Mouse (Mus musculus): ENCODE data around the gene Gm43518.
A peak's percentile ranks its signal among the peaks of the same experiment; 100 is the strongest.

Gm43518 gene

DNA sequence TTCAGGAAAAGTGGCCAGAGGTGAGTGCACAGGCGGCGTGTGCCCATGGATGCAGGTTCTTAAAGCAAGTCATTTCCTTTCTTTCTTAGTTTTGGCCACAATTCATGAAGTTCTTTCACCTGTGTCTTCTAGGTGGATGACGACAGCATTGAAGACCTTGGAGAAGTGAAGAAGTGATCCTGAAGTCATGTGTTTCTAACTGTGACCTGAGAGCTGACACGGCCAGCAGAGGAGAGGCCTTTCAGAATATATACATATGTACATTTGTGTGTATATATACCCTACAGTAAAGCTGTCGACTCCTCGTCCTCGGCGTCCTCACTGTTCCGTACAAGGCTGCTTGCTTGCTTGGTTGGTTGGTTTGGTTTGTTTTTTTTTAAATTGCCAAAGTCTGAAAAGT is at the start of gene Gm43518:
TSS of gene Gm43518 (plus strand) at position 301 of the 400 bp plus-strand sequence.
- ATAC-seq (ENCODE audit: low TSS enrichment), result no peak

DNA sequence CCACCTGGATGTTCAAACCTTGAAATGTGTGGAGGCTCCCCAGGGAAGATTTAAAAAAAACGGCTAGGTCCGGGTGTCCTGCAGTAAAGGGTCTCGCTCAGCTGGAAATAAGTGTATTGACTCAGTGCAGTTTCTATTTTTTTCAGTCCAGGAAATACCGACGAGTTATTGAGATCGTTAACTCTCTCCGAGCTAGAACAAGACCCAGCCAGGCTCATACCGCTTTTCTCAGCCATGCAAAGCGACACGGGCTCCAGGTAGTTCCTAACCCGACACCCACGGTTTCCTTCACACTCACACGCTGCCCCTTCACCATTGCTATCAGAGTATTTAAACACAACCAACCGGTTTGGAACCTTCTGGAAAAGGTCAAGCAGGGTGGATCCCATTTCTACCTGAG is 49.2 kb upstream of the Gm43518 start:
- no peak for ATAC-seq (ENCODE audit: low TSS enrichment)

DNA sequence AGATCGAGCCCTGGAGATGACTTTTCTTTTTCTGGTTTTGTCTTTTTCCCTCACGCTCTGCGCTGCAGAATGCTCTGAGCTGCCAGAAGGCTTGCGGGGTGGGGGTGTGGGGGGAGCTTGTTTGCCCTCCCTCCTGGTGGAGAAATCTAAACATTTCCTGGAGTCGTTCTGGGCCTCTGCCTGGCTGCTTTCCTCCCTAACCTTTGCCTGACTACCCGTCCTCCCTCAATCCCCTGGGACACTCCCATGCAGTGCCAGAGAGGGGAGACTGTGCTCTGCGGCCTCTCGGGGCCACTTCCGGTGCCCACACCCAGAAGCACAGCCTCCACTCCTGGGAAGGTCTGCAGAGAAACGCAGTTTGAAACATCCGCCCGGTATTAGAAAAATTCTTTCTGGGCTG is 47.3 kb upstream of the Gm43518 start, which contains the start of gene Hcar1:
TSS of gene Hcar1 (minus strand) at position 93 of the 400 bp plus-strand sequence.
- ATAC-seq (ENCODE audit: low TSS enrichment), result no peak

DNA sequence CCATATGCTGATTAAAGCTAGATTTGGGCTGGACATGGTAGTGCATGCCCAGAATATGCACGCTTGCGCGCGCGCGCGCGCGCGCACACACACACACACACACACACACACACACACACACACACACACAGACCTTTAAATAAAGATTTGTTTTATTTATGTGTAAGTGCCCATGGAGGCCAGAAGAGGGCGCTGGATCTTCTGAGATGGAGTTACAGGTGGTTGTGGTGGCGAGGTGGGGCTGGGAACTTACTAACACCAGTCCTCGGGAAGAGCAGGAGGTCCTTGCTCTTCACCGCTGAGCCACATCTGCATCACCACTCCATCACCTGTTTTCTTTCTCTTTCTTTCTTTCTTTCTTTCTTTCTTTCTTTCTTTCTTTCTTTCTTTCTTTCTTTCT is 46.4 kb upstream of the Gm43518 start:
- no peak for ATAC-seq (ENCODE audit: low TSS enrichment)

DNA sequence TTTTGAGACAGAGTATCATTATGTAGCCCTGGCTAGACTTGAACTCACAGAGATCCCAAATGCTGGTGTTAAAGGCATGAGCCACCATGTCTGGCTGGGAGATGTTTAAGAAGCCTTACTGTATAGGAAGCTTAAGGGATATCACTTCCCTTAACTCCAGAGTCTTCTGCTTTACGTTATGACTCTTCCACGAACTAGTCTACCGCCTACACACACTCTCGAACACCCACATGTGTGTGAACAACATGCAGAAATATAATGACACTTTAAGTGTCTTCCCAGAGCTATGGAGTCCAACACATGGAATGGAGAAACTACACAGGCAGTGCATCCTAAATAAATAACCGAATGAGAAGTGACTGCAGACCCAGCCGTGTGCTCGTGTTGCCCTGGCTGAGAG is 43.3 kb upstream of the Gm43518 start:
- peak; percentile 62; the same call in 1 of the 2 replicates for ATAC-seq (ENCODE audit: low TSS enrichment)

DNA sequence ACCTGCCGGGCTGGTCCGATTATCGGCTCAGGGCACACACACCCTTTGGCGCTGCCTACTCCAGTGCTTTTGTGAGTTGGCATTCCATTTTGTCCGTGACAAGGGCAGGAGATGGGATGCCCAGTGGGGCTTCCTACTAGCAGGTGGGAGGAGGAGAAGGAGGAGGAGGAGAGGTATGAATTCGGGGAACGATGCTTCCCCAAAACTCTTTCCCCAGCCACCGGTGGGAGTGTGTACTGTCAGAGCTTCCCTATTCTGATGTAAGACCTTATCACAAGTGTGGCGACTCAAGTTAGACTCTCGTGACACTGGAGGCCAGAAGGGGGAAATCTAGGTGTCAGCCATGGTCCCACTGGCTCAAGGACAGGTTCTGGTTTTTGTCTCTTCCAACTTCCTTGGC is 42.9 kb upstream of the Gm43518 start:
- ATAC-seq (ENCODE audit: low TSS enrichment), result no peak

DNA sequence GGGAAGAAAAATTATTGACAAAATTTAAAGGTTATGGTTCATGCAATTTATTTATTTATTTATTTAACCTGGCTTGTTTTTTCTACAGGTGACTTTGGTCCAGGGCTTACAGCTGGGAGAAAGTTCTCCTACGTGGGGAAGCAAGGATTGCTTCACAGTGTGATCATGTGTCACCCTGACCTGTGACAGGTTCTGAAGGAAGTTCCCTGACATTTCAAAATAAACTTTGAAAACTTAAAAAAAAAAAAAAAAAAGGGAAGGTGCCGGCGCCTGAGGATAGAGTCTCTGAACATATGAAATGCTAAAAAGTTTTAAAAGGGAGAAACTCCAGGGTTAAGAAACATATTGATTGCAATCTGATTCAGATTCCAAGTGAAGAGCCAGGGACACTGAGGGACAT is 40.9 kb upstream of the Gm43518 start:
- ATAC-seq (ENCODE audit: low TSS enrichment), result no peak

DNA sequence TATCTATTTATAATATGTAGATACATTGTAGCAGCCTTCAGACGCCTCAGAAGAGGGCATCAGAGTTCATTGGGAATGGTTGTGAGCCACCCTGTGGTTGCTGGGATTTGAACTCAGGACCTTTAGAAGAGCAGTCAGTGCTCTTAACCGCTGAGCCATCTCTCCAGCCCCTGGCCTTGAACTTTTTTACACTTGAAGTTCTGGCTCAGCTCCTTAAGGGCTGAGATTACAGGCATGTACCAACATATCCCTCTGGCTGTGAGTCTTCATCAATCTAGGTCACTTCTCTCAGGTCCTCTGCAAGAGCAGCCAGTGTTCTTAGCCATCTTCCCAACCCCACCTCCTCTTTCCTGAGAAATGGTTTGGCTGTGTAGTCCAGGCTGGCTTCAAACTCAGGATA is 36.9 kb upstream of the Gm43518 start:
- no peak for ATAC-seq (ENCODE audit: low TSS enrichment)

DNA sequence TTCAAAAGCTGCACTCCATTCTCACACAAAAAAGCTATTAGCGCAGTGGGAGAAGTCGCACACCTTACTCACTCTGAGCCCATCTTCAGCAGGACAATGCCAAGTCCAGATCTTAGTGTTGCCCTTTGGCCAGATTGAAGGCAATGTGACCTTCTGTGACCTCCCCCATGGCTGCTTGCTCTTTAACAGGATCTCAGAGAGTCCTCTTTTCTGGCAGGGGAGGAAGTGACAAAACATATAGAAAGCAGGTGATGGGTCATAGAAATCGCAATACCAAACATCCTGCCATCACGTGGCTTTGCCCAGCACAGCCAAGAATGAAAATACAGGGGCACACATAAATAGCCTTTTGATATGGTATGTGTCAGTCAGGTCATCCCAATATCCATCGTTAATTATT is 36.2 kb upstream of the Gm43518 start:
- no peak for ATAC-seq (ENCODE audit: low TSS enrichment)

DNA sequence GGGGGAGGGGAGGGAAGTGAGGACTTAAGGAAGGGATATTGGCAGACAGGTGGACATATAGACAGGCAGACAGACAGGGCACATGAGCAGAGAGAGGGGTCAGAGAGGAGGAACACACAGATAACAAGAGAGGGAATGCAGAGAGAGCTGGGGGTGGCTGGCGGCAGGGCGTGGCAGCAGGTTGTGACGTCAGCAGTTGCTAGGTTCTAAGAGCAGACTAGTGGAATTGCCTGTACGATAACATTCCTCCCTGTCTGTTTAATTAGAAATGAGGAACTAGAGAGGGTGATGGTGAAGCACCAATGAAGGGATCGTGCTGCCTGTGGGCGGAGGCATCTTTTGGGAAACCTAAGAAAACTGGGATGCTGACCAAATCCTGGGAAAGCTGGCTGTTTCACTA is 35.5 kb upstream of the Gm43518 start:
- no peak for ATAC-seq (ENCODE audit: low TSS enrichment)

DNA sequence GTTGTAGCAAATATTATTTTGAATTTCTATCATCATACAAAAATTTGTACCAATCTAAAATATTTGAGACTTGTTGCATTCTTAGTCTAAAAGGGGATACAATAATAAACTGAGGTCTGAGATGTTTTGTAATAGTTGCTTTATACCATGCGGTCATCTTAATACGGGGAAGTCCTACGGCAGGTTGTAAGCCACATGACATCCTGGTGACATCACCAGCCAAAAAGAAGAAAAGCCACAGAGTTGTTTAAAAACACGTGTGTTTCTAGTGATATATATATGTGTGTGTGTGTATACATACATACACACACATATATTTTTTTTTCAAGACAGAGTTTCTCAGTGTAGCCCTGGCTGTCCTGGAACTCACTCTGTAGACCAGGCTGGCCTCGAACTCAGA is 33.7 kb upstream of the Gm43518 start:
- no peak for ATAC-seq (ENCODE audit: low TSS enrichment)

DNA sequence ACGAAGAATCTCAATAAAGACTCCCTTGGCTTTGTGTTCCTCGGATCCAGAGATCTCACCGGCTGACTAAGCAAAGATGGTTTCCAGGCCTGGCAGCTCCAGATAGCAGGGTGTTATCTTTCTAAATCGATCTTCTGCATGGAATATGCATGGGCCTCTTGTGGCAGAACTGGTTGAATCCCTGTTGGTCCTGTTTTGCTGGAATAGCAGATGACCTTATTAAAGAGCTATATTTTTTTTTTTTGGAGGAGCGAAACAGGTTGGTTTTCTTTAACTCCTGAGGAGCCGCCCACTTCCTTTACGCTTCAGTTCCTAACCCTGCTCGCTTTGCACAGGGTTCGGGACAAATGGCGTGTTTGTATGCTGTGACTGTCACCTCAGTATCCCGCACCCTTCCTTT is 30.8 kb upstream of the Gm43518 start:
- ATAC-seq (ENCODE audit: low TSS enrichment), result no peak

DNA sequence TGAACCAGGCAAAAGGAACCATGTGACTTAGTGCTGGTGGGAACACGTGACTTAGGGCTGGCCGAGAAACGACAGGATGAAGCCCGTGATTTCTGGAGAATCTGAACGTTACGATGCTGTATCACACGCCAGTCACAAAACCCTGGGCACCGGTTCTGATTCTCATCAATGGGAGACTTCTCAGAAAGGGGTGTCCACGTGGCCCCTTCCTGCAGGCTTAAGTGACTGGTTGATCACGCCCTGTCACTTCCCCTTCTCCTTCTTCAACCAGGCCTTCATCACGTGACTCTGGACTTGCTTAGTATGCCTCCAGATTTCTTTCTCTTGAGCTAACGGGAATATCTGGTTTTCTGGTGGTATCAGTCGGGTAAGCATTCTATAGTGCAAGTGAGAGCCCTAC is 29.9 kb upstream of the Gm43518 start:
- no peak for ATAC-seq (ENCODE audit: low TSS enrichment)

DNA sequence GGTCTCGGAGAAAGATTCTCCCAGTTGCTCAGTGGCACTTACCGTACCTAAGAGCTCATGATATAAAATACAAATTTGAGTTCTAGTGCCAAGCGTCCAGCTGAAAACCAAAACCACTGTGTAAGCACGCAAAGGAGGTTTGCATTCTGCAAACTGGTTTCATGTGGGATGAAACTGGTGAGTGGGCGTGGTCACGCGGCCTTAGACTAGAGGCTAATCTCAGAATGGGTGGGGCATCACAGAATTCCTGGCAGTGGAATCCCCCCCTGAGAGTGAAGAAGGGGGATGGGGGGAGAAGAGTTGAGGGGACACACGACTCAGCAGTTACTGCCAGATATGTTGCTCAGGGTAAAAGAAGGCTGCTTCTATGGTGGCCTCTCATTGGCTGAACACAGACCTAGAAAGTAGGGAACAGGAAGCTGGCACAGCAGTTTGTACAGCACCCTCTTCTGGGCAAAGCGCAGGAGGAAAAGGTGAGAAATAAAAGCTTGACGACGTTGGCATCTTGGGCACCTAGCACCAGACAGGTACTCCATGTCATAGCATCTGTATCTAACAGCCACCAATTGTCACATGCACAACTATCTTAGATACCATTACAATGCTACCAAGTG is 23.1 kb upstream of the Gm43518 start:
- no peak for ATAC-seq (ENCODE audit: low TSS enrichment)

DNA sequence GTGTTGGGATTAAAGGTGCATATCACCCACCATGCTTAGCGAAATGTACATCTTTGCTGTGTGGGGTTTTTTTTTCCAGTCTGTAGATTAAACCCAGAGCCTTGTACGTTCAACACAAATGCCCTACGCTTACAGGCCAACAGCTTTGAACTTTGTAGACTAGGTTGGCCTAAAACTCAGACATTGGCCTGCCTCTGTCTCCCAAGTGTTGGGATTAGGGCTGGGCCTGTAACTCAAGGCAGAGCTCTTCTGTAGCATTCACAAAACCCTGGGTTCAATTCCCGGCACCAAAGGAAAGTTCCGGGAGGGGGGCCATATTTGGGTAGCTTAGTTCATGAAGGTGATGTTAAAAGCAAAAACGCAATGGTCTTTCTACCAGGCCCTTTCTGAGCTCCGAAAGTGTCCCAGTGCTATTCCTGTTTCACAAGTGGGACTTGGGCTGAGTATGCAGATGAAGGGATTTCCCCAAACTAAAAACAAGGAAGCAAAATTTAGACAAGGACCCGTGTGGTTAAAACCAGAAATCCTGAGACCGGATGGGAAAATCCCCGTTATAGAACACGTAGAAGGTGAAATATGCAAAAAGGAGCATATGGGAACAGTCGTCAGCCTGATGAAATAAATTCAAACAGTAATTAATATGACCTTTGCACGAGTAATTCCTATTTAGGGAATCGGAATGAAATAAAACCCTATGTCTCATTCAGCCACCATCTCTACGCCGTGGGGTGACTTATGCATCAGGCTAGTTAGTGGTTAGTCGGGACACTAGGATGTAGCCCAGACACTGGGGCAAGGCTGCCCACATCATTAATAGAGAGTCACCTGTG is 20.9 kb upstream of the Gm43518 start:
- no peak for ATAC-seq (ENCODE audit: low TSS enrichment)

DNA sequence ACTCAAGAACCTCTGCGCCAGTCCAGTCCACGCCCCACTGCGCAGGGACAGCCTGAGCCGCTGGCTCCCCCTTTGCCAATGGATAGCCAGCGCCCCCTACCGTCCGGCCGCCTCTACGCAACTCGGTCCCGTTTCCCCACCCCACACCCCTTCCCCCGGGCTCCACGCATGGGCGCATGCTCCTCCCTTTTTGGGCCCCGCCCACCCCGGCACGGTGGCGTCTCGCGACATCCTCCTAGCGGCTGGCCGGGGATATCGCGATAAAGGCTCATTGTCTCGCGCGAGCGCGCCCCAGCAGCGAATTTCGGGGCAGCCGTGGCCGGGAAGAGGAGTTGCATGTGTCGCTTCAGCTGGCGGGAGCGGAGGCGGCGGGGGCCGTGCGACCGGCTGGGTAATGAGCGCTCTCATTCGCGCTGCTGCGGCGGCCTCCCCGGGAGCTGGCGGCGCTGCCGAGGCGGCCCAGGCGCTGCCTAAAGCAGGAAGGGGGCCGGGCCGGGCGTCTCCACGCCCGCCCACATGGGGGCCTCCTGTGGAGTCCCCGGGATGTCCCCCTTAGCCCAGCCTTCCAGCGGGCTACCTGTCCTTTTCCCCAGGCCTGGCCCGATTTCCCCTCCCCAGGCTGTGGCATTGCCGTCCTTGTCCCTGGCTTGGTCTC is 20.1 kb upstream of the Gm43518 start, which contains the start of gene Denr:
TSS of gene Denr (plus strand) at position 200 of the 655 bp plus-strand sequence.
- ATAC-seq (ENCODE audit: low TSS enrichment), result peak; percentile 96

DNA sequence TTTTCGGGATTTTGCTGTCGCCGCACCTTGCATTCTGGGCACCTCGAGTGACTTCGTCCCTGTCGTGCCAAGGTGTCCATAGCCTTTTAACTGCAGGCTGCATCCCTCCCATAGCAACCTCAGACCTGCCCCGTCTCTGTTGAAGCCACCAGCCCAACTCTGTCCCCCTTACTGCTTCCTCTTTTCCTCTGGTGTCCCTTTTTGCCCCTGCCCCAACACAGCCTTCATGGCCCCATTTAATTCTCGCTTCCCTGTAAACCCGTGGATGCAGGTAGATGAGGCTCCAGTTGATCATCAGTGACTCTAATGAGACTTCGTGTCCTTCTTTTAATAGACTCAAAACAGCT is 19.6 kb upstream of the Gm43518 start:
- ATAC-seq (ENCODE audit: low TSS enrichment), result no peak; the same call in 1 of the 2 replicates

DNA sequence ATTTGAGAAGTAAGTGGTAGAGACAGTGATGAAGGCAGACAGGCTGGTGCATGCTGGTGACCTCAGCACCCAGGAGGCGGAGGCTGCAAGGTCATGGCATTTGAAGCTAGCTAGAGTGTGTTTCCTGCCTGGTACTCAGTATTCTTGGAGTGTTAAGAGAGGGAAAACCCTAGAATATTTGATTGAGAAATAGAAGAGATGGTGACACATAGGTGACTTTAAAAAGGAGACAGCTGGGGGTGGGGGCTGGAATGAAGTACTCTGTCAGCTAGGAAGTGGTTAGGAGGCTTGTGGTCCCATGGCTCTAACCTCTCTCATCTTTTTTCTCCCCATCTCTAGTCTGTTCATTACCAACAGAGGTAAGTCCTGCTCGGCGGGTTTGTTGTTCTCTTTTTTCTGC is 12.4 kb upstream of the Gm43518 start:
- no peak for ATAC-seq (ENCODE audit: low TSS enrichment)

DNA sequence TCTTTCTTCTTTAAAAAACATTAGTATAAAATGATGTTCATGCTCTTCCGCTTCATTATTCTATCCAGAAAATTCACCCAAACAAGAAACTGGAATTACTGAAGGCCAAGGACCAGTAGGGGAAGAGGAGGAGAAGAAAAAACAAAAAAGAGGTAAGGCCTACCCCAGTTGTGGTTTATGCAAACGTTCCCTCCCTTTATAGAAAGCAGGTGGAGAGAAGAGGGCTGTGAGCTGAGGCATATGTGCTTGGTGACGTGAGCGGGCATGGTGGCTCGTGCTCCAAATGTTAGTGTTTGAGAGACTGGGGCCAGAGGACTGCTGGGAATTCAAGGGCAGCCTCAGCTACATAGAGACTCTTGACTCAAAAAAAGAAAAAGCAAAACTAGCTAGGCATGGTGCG is 5.1 kb upstream of the Gm43518 start:
- ATAC-seq (ENCODE audit: low TSS enrichment), result 0 out of 2 replicates have a peak, but pooled peaks have one; percentile 47

DNA sequence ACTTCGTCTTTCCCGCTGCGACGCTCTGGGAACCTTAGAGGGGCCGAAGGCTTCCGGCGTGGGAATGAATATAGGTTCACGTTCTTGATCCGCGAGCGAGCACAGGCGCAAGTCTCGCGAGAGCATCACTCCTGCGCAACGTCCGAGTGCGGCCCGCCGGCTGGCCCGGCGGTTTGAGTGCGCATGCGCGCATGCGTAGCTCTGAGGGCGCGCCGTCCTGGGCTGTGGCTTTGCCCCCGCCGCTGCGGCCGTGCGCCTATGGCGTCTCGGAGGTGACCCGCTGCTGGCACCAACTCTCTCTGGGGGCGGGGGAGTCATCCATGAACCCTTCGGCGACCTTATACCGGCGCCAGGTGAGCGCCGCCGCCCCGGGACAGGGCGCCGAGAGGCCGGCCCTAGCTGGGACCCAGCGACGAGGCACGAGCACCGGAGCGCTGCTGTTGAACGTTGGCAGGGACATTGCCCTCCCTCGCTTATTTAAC is 3.3 kb downstream of the Gm43518 start, which contains the start of gene Ccdc62:
TSS of gene Ccdc62 (plus strand) at position 172 of the 482 bp plus-strand sequence.
- ATAC-seq (ENCODE audit: low TSS enrichment), result peak; percentile 96

DNA sequence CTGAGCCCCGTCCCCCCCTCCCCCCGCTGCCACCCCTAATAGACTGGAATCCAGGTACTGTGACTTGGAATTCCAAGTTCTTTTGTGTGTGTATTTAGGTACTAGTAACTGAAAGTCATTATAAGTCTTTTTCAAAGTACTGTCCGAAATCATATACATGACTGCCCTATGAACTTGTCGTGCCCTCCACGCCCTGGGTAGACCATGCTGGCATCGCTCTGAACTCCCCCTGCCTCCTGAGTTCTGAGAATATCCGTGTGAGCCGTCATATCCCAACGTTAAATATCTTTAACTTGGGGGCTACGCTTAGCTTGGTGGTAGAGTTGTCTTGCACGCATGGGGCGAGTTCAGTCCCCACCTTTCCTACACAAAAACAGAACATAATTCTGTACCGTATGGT is 3.9 kb downstream of the Gm43518 start:
- ATAC-seq (ENCODE audit: low TSS enrichment), result no peak

DNA sequence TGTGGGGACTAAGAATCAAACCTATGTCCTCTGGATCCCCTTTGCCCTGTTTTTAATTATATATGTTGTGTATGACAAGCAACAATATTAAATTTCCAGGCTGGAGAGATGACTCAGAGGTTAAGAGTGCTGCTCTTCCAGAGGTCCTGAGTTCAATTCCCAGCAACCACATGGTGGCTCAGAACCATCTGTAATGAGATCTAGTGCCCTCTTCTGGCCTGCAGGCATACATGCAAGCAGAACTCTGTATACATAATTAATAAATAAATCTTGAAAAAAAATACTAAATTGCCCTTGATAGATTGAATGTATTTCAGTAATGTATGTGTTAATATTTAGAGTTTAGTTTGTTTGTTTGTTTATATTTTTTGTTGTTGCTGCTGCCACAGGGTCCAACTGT is 5.7 kb downstream of the Gm43518 start:
- ATAC-seq (ENCODE audit: low TSS enrichment), result no peak

DNA sequence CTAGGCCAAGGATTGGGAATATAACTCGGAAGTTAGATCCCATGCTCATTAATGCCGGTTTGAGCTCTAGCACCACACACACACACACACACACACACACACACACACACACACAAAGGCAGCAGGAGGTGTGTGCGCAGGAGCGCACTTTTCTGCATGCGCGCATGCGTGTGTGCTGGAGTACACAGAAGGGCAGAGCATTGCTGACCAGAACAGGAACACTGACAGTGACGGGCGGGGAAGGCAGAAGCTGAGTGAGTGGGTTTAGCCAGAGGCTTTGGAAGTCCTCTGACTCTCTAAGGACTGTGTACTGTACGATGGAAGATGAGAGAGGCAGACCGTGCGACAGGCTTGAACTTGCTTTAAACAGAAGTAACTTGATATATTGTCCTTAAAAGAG is 6.3 kb downstream of the Gm43518 start:
- no peak for ATAC-seq (ENCODE audit: low TSS enrichment)
